Mouse (Mus musculus): ENCODE measurements at regions not wholly inside any gene's neighbourhood (a gene's known extent, or its start where the extent isn't known, plus 50 kb on each side); places are given as distances from the start of the nearest gene placed in this dataset.
A peak's percentile ranks its signal among the peaks of the same experiment; 100 is the strongest.
"Not testable (repeated sequence)": the region's sequence is repeated elsewhere in the genome, so short reads cannot be mapped to it uniquely, and the experiment has no call there.

GRCm38 (mm10) chr12:16370061-16370460 is 240.7 kb downstream of the Lpin1 start:
- no peak for DNase-seq

- DNase-seq: no peak
Observed at GRCm38 (mm10) chr12:16362341-16362740, 248.4 kb downstream of the Lpin1 start.

- DNase-seq: no peak
Observed at GRCm38 (mm10) chr12:16358831-16359230, 251.9 kb downstream of the Lpin1 start.

- DNase-seq: no peak
Observed at GRCm38 (mm10) chr12:16354711-16355110, 256.1 kb downstream of the Lpin1 start.

- DNase-seq: no peak
Observed at GRCm38 (mm10) chr12:16351751-16352150, 259.0 kb downstream of the Lpin1 start.

- DNase-seq: no peak
Observed at GRCm38 (mm10) chr12:16349310-16349709, 261.5 kb downstream of the Lpin1 start.

- DNase-seq: no peak
Observed at GRCm38 (mm10) chr12:16344021-16344420, 266.7 kb downstream of the Lpin1 start.

- DNase-seq: not testable (repeated sequence)
Observed at GRCm38 (mm10) chr12:16342030-16342429, 268.7 kb downstream of the Lpin1 start.

GRCm38 (mm10) chr12:16331456-16331855 is 279.3 kb downstream of the Lpin1 start:
- no peak for DNase-seq

- no peak for DNase-seq
Observed at GRCm38 (mm10) chr12:16329129-16329528, 281.6 kb downstream of the Lpin1 start.

GRCm38 (mm10) chr12:16320536-16321402 is 290.0 kb downstream of the Lpin1 start:
- no peak for DNase-seq

GRCm38 (mm10) chr12:16308101-16308500 is 302.7 kb downstream of the Lpin1 start:
- no peak for DNase-seq

- DNase-seq: no peak
Observed at GRCm38 (mm10) chr12:16304701-16305377, 305.9 kb downstream of the Lpin1 start.

GRCm38 (mm10) chr12:16285061-16285460 is 325.7 kb downstream of the Lpin1 start:
- DNase-seq: no peak

- DNase-seq: peak; percentile 17
Observed at GRCm38 (mm10) chr12:16279146-16279545, 331.6 kb downstream of the Lpin1 start.

- DNase-seq: no peak
Observed at GRCm38 (mm10) chr12:16277567-16278332, 333.0 kb downstream of the Lpin1 start.

GRCm38 (mm10) chr12:16277144-16277543 is 333.6 kb downstream of the Lpin1 start:
- DNase-seq: no peak

GRCm38 (mm10) chr12:16276301-16276700 is 334.5 kb downstream of the Lpin1 start:
- DNase-seq: no peak

GRCm38 (mm10) chr12:16272441-16272840 is 338.3 kb downstream of the Lpin1 start:
- no peak for DNase-seq

- no peak for DNase-seq
Observed at GRCm38 (mm10) chr12:16270876-16271275, 339.9 kb downstream of the Lpin1 start.

GRCm38 (mm10) chr12:16269706-16270105 is 341.1 kb downstream of the Lpin1 start:
- no peak for DNase-seq

GRCm38 (mm10) chr12:16268621-16269165 is 342.1 kb downstream of the Lpin1 start:
- no peak for DNase-seq

GRCm38 (mm10) chr12:16261465-16261864 is 349.3 kb downstream of the Lpin1 start:
- no peak for DNase-seq

All from layer of hippocampus, adult 9-11 months (tissue).